Mouse (Mus musculus) inflammation-experienced regulatory T-cells, adult 6 months (primary cell): ENCODE data around the gene Gm12248. TPM values are rescaled to one million over a fixed set of nuclear protein-coding genes. Genes with fewer than 3 reads are reported as not detected.

ENCODE experiments used
- ATAC-seq: one replicate; pipeline ENCODE4 v1.8.0; 2017
- polyA plus RNA-seq, 3 experiments: library from polyadenylated mRNA; unstranded; fragments of 100-300 nt; shearing (Covaris generic); gene quantifications; one replicate each; pipeline ENCODE4 v1.2.1; 2017

The Gm12248 gene
- polyA plus RNA-seq, 3 experiments from 2014 or later: 0.62 TPM; not detected in 2

DNA sequence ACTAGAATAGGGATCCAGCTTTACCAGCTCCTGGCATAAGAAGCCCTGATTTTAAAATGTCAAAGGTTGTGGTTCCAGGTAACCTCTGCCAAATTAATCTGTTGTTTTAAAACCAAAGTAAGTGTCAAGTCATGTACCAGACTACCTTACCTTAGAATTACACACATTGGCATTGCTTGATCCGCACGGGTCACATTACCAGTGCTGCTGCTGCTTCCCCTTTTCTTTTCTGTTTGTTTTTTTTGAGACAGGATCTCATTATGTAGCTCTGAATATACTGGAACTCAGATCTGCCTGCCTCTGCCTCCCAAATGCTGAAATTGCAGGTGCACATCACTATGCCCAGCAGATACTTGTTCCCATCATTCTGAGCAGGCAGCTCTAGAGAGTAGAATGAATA lies 63.1 kb downstream of the Gm12248 start:
- no peak for ATAC-seq

DNA sequence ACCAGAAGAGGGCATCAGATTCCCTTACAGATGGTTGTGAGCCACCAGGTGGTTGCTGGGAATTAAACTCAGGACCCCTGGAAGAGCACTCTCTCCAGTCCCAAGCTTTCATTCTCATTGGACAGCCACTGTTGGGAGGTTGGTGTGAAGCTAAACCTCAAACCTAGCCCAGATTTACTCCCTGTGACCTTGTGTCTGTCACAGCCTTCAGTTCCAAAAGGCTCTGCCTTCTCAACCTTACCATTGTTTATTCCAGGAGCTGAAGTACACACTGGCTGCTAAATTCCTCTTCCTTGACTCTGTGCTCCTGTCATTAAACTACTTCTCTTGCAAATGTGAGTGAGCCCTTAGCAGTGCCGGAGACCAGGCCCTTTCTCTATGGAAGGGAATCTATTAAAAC lies 64.0 kb downstream of the Gm12248 start:
- ATAC-seq: no peak

DNA sequence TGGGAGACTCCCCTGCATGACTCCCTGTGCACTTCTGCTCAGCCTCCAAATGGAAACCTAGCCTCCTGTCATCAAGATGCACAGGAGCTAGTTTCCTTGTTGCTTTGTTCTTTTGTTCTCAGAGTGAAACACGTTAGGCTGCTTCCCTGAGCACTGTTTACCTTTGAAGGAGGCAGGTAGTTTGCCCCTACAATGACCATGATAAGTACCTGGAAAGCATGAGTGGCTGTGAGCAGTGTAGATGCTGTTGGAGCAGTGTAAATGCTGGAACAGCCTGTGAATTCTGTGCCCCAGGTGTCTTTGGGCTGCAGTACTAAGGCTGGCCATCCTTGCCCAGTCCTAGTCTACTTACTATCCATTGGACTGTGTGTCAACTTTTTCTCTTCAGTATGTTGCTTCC lies 66.1 kb downstream of the Gm12248 start:
- ATAC-seq: no peak

DNA sequence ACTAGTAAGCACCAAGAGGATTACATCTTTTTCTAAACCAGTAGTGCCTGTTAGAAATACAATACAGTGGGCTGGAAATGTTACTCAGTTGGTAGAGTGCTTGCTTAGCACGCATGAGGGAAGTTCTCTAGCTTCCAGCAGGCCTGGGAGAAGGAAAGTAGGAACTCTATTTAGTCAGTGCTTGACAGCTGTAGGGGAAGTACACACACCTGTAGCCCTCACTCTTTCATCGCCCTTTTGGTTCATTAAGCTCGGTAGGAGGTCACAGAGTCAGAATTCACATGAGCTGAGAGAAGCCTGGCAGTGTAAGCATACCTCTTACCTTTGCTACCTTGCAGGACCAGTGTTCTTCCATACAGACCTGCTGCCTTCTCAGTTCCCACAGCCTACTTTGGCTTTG lies 66.6 kb downstream of the Gm12248 start:
- ATAC-seq: no peak

DNA sequence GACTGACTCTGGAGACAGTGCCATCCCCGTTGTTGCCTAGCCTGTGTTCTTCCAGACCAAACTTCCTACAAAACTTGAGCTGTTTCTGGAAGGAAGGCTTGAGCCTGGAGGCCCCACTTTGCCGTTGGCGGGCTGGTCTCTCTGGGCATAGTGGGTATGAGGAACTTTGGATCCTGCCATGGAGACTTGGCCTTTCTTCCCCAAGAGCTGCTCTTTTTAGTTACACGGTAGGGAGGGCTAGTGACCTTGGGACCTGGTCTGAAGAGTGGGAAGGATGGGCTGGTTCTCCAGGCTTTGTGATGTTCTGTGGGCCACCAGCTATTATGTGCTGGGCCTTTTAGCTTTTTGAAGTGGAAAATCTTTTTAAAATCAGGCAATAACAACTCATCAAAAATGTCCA lies 67.1 kb downstream of the Gm12248 start:
- ATAC-seq: no peak

DNA sequence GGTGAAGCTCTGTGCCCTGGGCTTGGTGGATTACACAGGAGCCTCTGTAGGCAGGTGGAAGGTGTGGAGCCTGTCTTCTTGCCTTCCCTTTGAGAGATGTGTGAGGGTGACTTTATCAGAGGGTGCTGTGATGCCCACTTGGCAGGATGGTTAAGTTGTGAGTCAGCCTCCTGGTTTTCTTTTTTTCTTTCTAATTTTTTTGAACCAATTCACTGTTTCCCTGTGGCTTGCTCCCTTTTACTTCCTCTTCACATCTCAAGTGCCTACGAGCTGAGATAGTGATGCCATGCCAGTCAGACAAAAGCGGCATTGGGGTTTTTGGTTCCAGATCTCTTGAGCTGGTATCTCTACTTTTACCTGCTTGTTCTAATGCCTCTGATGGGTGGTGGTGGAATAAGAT lies 68.3 kb downstream of the Gm12248 start:
- ATAC-seq: no peak

DNA sequence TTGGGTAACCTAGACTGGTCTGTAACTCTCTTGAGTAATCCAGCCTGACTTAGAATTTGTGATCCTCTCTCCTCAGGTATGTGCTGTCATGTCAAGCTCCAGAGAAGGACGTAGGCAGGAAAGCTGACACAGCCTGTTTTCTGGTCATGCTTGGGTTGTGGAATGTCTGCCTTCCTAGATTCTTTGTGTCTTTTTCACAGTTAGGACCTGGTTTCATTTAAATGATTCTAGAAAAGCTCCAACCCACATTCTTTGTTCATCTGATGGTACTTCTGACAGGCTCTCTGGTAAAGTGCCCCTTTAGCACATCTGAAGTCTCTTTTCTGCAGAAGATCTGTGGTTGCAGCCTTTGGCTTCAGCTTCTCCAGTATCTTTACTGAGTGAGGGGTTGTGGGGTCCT lies 68.7 kb downstream of the Gm12248 start:
- ATAC-seq: no peak

DNA sequence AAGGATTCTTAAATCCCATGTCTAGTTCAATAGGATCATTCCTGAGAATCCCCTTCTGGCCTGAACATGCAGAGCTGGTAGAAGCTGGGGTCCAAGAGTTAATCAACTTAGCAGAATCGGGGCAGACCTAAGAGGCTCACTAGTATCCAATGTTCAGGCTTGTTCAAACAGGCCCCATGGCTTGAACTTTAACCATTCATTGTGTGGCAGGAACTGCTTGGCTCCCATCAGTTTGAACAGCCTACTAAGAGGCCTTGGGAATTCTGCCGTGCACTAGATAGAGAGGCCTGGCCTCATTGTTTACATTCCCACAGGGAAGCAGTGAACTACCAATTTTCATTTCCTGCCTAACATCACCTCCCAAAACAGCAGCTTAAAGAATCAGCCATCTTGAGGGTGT lies 71.3 kb downstream of the Gm12248 start:
- no peak for ATAC-seq

DNA sequence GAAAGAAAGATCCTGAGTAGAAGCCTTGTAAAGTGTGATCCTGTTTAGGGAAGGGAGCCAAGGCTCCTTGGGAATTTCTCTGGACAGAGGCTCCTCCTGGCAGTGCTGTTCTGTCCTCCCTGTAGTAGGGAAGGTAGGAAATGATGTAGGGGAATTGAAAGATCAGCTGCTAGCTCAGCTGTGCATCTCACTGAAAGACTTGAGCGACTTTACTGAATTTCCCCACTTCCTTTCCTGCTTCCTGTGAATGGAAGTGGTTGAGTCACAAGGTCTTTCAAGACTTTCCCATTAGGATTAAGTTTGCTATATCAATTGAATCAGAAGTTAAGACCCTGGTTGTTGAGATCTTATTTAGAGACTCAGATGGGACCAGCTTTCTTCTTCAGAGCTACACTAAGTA lies 71.8 kb downstream of the Gm12248 start:
- no peak for ATAC-seq

DNA sequence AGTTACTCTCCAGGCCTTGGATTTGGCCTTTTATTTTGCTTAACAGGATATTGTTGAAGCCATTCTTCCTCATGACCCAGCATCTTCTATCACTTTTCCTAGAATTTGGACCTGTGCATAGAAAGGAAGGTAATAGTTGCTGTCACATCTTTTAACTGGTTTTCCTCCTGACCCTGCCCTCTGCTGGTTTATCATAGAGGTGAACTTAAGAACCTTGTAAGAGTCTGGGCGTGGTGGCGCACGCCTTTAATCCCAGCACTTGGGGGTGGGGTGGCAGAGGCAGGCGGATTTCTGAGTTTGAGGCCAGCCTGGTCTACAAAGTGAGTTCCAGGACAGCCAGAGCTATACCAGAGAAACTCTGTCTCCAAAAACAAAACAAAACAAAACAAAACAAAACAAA lies 74.2 kb downstream of the Gm12248 start:
- ATAC-seq: peak; percentile 38

DNA sequence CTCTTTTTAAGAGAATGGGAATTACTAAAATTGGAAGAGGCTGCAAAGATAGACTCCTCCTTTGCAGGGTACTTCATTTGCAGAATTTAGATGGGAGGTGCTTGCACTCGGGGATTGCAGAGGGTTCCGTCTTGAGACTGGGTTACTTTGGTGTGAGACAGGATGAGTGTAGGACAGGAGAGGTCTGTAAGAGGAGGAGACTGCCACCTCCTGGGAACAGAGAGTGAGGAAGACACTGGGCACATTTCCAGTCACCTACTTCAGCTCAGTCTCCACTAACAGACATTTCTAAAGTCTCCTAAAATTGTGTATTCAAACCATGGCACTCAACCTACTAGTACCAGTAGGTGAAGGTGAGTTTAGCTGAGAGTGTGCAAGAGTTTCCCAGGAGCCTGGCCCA lies 74.6 kb downstream of the Gm12248 start:
- no peak for ATAC-seq

DNA sequence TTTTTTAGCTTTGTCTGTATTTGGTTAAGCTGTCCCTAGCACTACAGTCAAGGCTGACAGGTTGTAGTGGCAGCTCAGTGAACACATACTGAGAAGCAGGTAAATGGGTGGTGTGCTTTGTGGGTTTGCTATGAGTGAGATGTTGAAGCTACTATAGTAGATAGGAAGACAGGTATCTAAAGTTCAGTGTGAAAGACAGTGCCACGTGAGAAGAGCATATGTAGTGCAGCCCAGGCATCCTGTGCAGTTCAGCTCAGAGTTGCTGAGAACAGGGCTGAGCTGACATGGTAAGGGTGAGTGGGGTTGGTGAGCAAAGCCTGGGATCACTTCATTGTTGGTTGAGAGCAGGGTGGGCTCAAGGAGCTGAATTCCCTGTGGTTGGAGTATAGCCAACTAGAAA lies 75.5 kb downstream of the Gm12248 start:
- peak; percentile 36 for ATAC-seq

DNA sequence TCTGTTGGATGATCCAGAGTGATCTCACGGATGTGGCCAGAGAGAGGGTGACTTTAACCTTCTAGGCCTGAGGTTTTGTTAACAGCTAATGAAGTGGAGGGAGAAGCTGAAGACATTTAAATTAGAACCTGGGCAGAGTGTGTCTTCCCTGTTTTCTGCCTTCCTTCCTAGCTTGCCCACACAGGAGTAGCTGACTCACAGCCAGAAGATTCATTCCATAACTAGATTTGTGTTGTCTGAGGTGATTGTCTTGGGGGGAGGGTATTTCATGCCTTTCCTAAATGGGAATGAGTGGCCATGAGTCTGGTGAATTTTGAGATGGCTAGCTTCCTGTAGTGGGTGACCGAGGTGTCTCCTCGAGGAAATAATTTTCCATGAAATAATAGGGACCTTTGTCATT lies 76.6 kb downstream of the Gm12248 start:
- no peak for ATAC-seq

DNA sequence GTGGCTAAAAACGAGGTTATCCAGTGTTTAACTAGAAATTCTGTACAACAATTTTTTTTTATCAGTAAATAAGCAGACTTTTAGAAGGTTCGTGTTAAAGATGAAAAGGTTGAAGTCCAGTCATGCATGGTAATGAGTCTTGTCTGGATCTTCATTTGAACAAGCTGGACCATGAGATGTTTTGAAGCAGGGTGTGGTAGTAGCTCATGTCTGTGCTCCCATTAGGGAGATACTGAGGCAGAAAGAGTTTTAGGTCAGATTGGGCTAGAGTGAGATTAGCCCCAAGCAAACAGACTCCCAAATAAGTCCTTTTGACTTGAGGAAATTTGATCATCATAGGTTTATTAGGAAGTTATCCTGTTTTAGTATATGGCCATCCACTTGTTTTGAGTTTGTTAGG lies 77.6 kb downstream of the Gm12248 start:
- ATAC-seq: no peak

DNA sequence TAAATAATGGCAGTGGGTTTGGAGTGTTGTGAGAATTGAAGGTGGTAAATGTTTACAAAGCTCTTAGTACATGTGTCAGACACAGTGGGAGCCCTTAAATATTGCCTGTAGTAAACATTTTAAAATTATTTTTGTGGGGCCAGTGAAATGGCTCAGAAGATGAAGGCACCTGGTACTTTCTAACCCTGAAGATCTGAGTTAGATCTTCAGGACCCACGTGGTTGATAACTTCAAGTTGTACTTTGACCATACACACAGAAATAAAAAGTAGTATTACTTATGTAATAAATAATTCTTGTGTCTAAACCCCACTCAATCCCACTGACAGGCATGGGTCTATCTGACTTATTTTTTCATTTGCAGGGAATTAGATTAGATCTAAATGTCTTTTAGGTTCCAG lies 78.3 kb downstream of the Gm12248 start:
- ATAC-seq: no peak

Other genes with a start within 250 kb of the Gm12248 start
- 10 to 100 TPM; 21.0 to 29.3 (median 24.1) TPM for gene Larp1, start 84.1 kb downstream of the Gm12248 start, polyA plus RNA-seq
- gene Cnot8, start 11.0 kb upstream of the Gm12248 start, polyA plus RNA-seq: 10 to 100 TPM; 78.6 to 90.1 (median 89.4) TPM
- 1 to 10 TPM; 5.7 to 6.4 (median 5.9) TPM for gene Gemin5, start 75.4 kb upstream of the Gm12248 start, polyA plus RNA-seq
- gene Mrpl22, start 78.5 kb upstream of the Gm12248 start, polyA plus RNA-seq: 10 to 100 TPM; 58.3 to 73.6 (median 64.8) TPM
- 100 to 1,000 TPM; 300 to 422 (median 383) TPM for gene Igtp, start 106.4 kb upstream of the Gm12248 start, polyA plus RNA-seq
- gene Irgm2, start 106.5 kb upstream of the Gm12248 start, polyA plus RNA-seq: 10 to 100 TPM; 47.5 to 49.5 (median 48.5) TPM
- not detected for gene 4930438A08Rik, start 181.7 kb upstream of the Gm12248 start, polyA plus RNA-seq
- gene Zfp692, start 213.9 kb upstream of the Gm12248 start, polyA plus RNA-seq: 10 to 100 TPM in 1 of 3 experiments, 1 to 10 TPM in 2; 7.6 to 10.2 (median 7.8) TPM
- 10 to 100 TPM; 40.5 to 41.4 (median 41.1) TPM for gene Zfp672, start 237.2 kb upstream of the Gm12248 start, polyA plus RNA-seq
- 1 to 10 TPM; 5.1 to 7.9 (median 6.8) TPM for gene Sh3bp5l, start 237.6 kb upstream of the Gm12248 start, polyA plus RNA-seq